Mouse (Mus musculus): ENCODE results near the gene Sbk2.

DNA sequence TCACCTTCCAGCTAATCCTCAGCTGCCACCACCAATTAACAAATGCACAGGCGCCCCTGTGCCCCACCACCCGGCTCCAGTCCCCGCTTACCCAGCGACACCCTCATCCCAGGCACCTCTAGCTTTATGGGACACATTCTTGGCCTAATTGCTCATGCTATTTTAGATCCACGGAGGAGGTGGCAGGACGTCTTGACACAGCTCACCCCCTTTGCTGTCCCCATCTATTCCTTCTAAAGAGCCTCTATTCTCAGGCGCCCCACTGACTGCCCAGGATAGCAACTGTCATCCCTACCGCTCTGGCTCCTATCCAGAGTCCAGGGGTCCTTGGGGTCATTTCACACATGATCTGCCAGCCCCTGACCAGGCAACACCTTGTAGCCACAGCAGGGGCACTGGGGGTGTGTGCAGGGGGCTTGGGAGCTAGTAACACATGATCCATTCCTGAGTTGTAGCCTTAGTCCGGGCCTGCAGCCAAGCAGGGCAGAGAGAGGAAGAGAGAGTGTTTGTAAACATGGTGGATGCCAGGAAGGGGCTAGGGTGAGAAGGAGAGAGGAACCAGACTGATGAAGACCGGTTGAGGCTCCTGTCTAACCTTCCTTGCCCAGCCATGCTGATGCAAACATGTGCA, 10.3 kb downstream of the Sbk2 start:
- no peak for TF ChIP-seq CTCF (IDR thresholded peaks at IDR 0.05; ENCODE audit: low read depth)
- no peak for TF ChIP-seq EP300 (IDR thresholded peaks at IDR 0.05; ENCODE audit: low read depth)
